In genomic region chr9:83727462-83728189, GRCm38 (mm10) we compare ENCODE assay signal across 8 mouse cellular contexts.
A peak's percentile ranks its signal among the peaks of the same experiment; 100 is the strongest.
DNase-seq lines count a peak whose midpoint lies in the region; ATAC-seq and TF ChIP-seq lines count a peak whose summit lies in the region.

No protein-coding gene starts in this region.

- H3K4me1 ChIP-seq in ES-Bruce4 (ENCODE audit: control insufficient read depth, insufficient read depth, low read length) = no peaks in the 10 kb centered on the region
- H3K4me1 ChIP-seq in heart, embryonic 14.5 days (ENCODE audit: control insufficient read depth in 2 of 2, insufficient read depth in 2 of 2, low read length in 2 of 2) = peaks cover 2 to 10% of the 10 kb centered on the region in 2 experiments; a peak in 2 of 4 replicates
- H3K4me1 ChIP-seq in liver, embryonic 12.5 days = no peaks in the 10 kb centered on the region

- no peaks in the 10 kb centered on the region for H3K9me3 ChIP-seq in ES-Bruce4 (replicated peaks; ENCODE audit: control insufficient read depth, insufficient read depth, low read length, poor library complexity, severe bottlenecking)
- H3K9me3 ChIP-seq in heart, embryonic 14.5 days (ENCODE audit: control insufficient read depth, low read length) = no peaks in the 10 kb centered on the region
- H3K9me3 ChIP-seq in liver, embryonic 12.5 days (replicated peaks) = no peaks in the 10 kb centered on the region

- peak overlapping the region; percentile 67 for H3K4me2 ChIP-seq in heart, embryonic 14.5 days (ENCODE audit: low read length)
- peak overlapping the region; percentile 56 for H3K4me2 ChIP-seq in liver, embryonic 12.5 days

- peak; percentile 78 for ATAC-seq in erythroblast, adult 5-6 weeks (replicated peaks; ENCODE audit: low FRiP score, poor library complexity, severe bottlenecking)
- 0 out of 2 replicates have a peak, but pooled peaks have one; percentile 50 for ATAC-seq in heart, embryonic 14.5 days (ENCODE audit: insufficient number of reproducible peaks, insufficient read depth, low FRiP score, low read depth)
- ATAC-seq in liver, embryonic 12.5 days = no peak

- no peak overlapping the region for H3K4me3 ChIP-seq in ES-Bruce4 (ENCODE audit: low read depth, low read length)
- peak overlapping the region; percentile 22 to 30; a peak in 3 of 4 replicates for H3K4me3 ChIP-seq in heart, embryonic 14.5 days (ENCODE audit: control insufficient read depth in 1 of 2, insufficient read depth in 1 of 2, low read depth in 1 of 2, low read length in 2 of 2)
- H3K4me3 ChIP-seq in liver, embryonic 12.5 days = peak overlapping the region; percentile 19; the same call in 1 of the 2 replicates

- no peak for TF ChIP-seq POLR2A in ES-Bruce4 (IDR thresholded peaks at IDR 0.05; ENCODE audit: insufficient read depth, low read length)
- TF ChIP-seq POLR2A in brain, embryonic 14.5 days (IDR thresholded peaks at IDR 0.05; ENCODE audit: borderline replicate concordance, extremely low read depth, insufficient read depth, insufficient read length, poor library complexity, severe bottlenecking) = no peak

- peak; percentile 92 for DNase-seq in brain, embryonic 14.5 days (ENCODE audit: low read depth)
- peak; percentile 85 for DNase-seq in kidney, postnatal 10 days
- peak; percentile 11 to 32 for DNase-seq in natural killer cell, adult 2 months (ENCODE audit: low spot score in 2 of 2)
- DNase-seq in testis, postnatal 10 days (ENCODE audit: low spot score) = peak; percentile 81

- WGBS in heart, embryonic 14.5 days = 9% methylated on average over 14 of the region's 14 CpGs
- 10% methylated on average over 14 of the region's 14 CpGs for WGBS in liver, embryonic 12.5 days (ENCODE audit: insufficient replicate concordance)

- TF ChIP-seq CTCF in ES-Bruce4 (IDR thresholded peaks at IDR 0.05; ENCODE audit: low read depth, low read length) = peak; percentile 73
- peak; percentile 95 for TF ChIP-seq CTCF in brain, embryonic 14.5 days (IDR thresholded peaks at IDR 0.05; ENCODE audit: borderline replicate concordance, extremely low read depth, insufficient read depth, insufficient read length)

- no peak overlapping the region; the same call in 1 of the 2 replicates for H3K9ac ChIP-seq in ES-Bruce4 (ENCODE audit: low read depth, poor library complexity, severe bottlenecking)
- peak overlapping the region; percentile 49 for H3K9ac ChIP-seq in heart, embryonic 14.5 days (ENCODE audit: low read length)
- H3K9ac ChIP-seq in liver, embryonic 12.5 days = no peak overlapping the region

- no peak for TF ChIP-seq EP300 in ES-Bruce4 (IDR thresholded peaks at IDR 0.05; ENCODE audit: insufficient read depth, low read depth, low read length)

- H3K27me3 ChIP-seq in ES-Bruce4 (ENCODE audit: control insufficient read depth, insufficient read depth, low read length, poor library complexity, severe bottlenecking) = no peaks in the 10 kb centered on the region; the same call in 1 of the 2 replicates
- H3K27me3 ChIP-seq in heart, embryonic 14.5 days (ENCODE audit: control insufficient read depth, insufficient read depth, low read length) = no peaks in the 10 kb centered on the region
- H3K27me3 ChIP-seq in liver, embryonic 12.5 days (replicated peaks) = peaks cover 6% of the 10 kb centered on the region; the same call in 1 of the 2 replicates

- H3K27ac ChIP-seq in ES-Bruce4 (ENCODE audit: insufficient read depth, low read length) = no peak overlapping the region
- no peak overlapping the region for H3K27ac ChIP-seq in heart, embryonic 14.5 days (replicated peaks in 1 of 2; ENCODE audit: control insufficient read depth in 1 of 2, insufficient read depth in 1 of 2, low read depth in 2 of 2, low read length in 2 of 2)
- H3K27ac ChIP-seq in liver, embryonic 12.5 days = no peak overlapping the region

- H3K36me3 ChIP-seq in ES-Bruce4 (ENCODE audit: control insufficient read depth, insufficient read depth, low read length, poor library complexity, severe bottlenecking) = no peaks in the 10 kb centered on the region
- no peaks in the 10 kb centered on the region for H3K36me3 ChIP-seq in heart, embryonic 14.5 days (ENCODE audit: control insufficient read depth, insufficient read depth, low read length)
- no peaks in the 10 kb centered on the region for H3K36me3 ChIP-seq in liver, embryonic 12.5 days

Comparison
In these comparisons a context has a peak if more than half of its experiments do, and no peak if none do; other contexts are left out.
1. DNase-seq: peak in every context shown above with its lines; median percentile 92 in brain, embryonic 14.5 days; 85 in kidney, postnatal 10 days; 81 in testis, postnatal 10 days; 22 in natural killer cell, adult 2 months.